Mouse (Mus musculus) erythroblast, embryonic 14.5 days (primary cell): ENCODE measurements around the gene Xrcc6. TPM values are rescaled to one million over a fixed set of nuclear protein-coding genes. Genes with fewer than 3 reads are reported as not detected.
A peak's percentile ranks its signal among the peaks of the same experiment; 100 is the strongest.
"Not testable (repeated sequence)": the region's sequence is repeated elsewhere in the genome, so short reads cannot be mapped to it uniquely, and the experiment has no call there.

Experiments
- H3K27me3 ChIP-seq: 2 replicates; pipeline ENCODE4 v1.6.1; 2012; ENCODE audit warnings: inconsistent platforms; ENCODE audit not compliant: control insufficient read depth
- H3K36me3 ChIP-seq: 2 replicates; pipeline ENCODE4 v1.6.1; 2012; ENCODE audit warnings: mild to moderate bottlenecking, inconsistent platforms; ENCODE audit not compliant: control insufficient read depth
- H3K4me1 ChIP-seq: 2 replicates; pipeline ENCODE4 v1.6.1; 2012; ENCODE audit warnings: inconsistent platforms; ENCODE audit not compliant: control insufficient read depth
- H3K4me3 ChIP-seq: replicated peaks from 2 replicates; pipeline ENCODE3; 2012; ENCODE audit warnings: moderate library complexity, mild to moderate bottlenecking, inconsistent platforms
- H3K9me3 ChIP-seq: 2 replicates; pipeline ENCODE4 v1.6.1; 2012; ENCODE audit warnings: low read length, inconsistent platforms, mixed read lengths; ENCODE audit not compliant: control insufficient read depth
- GATA1 ChIP-seq: IDR thresholded peaks from 2 replicates; pipeline ENCODE4 v1.6.1; 2012; ENCODE audit warnings: low read length, inconsistent platforms, mixed read lengths
- TAL1 ChIP-seq: IDR thresholded peaks from 3 replicates; pipeline ENCODE4 v1.6.1; 2012; ENCODE audit warnings: low read length, inconsistent platforms, mixed read lengths
- polyA plus RNA-seq: library from polyadenylated mRNA; stranded (reverse); fragments of >175 nt; gene quantifications from 2 replicates; pipeline ENCODE4 v1.2.3, GENCODE M21; 2012

Xrcc6 gene
- polyA plus RNA-seq, 1 experiment, result 1.2 TPM

DNA sequence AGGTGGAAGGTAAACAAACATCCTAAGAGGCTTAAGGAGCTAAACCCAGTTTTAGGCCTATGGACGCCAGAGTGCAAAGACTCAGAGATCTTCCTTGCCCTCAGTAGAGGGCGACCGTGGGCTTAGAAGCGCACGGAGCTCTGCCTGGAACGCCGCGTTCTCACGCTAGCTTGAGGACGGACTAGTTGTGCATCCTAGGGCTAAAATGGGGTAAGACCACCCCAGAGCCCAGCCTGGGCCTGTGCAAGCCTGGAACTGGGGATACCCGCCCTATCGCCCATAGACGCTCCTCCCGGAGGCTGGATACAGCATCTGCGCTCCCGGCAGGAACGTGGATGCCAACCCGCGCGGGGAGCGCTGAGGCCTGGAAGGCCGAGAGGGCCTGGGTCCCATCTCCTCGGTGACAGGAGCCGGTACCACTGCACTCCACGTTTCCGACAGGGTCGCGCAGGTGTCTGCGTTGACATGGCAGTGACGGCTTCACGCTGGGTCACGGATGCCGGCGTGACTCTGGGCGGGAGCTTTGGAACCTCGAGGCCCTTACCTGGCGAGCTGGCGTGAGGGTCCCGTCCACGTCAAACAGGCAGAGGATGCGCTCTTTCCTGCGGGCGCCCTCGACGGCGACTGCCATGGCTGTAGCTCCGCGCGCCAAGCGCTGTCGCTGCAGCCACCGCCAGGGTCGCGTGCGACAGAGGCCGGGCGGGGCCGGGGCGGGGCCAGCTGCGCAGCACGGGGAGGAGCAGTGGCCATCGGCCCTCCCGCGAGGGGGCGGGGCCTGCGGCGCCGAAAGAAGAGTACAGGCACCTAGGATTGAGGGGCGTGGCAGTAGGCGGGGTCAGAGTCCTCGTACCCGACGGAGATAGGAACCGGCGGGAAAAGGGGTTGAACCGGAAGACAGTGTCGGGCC lies 27.2 kb upstream of the Xrcc6 start, which contains the start of gene Pmm1:
Pmm1 (minus strand) TSS at position 760 of the 907 bp plus-strand sequence.
- no peaks in the 10 kb centered on the region for H3K27me3 ChIP-seq
- H3K4me3 ChIP-seq, result peak within 1 kb of the TSS; percentile 80
- no peaks in the 10 kb centered on the region for H3K9me3 ChIP-seq
- TF ChIP-seq TAL1 (no peak), GATA1 (no peak)
- H3K4me1 ChIP-seq, result peaks cover 37% of the 10 kb centered on the region
- peaks cover 23% of the 10 kb centered on the region for H3K36me3 ChIP-seq

GRCm38 (mm10) chr15:81961078-81961451 lies 26.6 kb upstream of the Xrcc6 start:
- Histone ChIP-seq H3K27me3 (no peaks in the 10 kb centered on the region), H3K36me3 (peaks cover 17% of the 10 kb centered on the region), H3K9me3 (no peaks in the 10 kb centered on the region), H3K4me3 (peak overlapping the region; percentile 80), H3K4me1 (peaks cover 37% of the 10 kb centered on the region)
- TF ChIP-seq GATA1 (no peak), TAL1 (no peak)

DNA sequence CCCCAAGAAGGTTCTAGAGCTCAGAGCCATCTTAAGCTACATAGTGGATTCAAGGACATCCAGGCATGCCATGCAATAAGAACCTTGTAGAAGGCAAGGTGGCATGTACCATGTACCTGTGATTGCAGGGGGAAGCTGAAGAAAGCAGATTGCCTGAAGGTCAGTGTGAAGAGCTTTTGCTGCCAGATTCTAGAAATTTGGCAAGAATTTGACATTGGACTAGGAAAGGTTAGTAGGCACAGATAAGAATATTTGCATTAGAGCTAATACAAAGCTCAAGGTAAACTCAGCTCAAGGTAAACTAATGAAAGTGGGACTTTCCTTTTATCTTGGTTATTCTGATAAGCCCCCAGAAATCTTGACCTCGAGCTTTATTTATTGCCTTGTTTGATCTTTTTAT lies 23.4 kb upstream of the Xrcc6 start:
- Histone ChIP-seq H3K9me3 (no peaks in the 10 kb centered on the region), H3K27me3 (no peaks in the 10 kb centered on the region; the same call in 1 of the 2 replicates), H3K4me3 (no peak overlapping the region), H3K4me1 (peaks cover 35% of the 10 kb centered on the region), H3K36me3 (no peaks in the 10 kb centered on the region)
- TF ChIP-seq TAL1 (no peak), GATA1 (no peak)

DNA sequence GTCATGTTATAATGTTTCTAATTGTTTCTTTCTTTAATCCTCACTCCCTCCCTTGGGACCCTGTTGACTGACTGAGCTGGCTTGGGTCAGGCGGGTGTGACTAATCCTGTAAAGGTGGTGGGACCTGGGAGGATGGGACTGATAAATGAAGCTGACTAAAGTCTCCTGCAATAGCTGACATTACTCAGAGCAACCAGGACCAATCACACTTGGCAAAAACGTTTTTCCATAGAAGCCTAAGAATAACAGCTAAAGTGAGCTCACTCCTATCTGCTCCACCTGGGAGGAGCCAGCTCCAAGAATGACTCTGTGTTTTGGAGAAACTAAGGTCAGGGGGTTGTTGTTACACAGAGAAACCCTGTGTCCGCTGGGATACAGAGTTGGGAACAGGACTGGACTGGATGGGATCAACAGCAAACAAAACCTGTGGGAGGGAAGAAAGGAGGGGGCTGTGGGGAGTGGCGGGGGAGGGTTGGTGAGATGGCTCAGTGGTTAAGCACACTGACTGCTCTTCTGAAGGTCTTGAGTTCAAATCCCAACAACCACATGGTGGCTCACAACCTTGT lies 22.6 kb upstream of the Xrcc6 start:
- peaks cover 35% of the 10 kb centered on the region for H3K4me1 ChIP-seq
- no peaks in the 10 kb centered on the region; the same call in 1 of the 2 replicates for H3K27me3 ChIP-seq
- H3K36me3 ChIP-seq, result no peaks in the 10 kb centered on the region
- no peaks in the 10 kb centered on the region for H3K9me3 ChIP-seq
- no peak overlapping the region for H3K4me3 ChIP-seq
- TF ChIP-seq TAL1 (no peak), GATA1 (no peak)

GRCm38 (mm10) chr15:81966062-81966829 lies 21.4 kb upstream of the Xrcc6 start:
- Histone ChIP-seq H3K27me3 (no peaks in the 10 kb centered on the region; the same call in 1 of the 2 replicates), H3K4me3 (no peak overlapping the region), H3K36me3 (no peaks in the 10 kb centered on the region), H3K9me3 (no peaks in the 10 kb centered on the region), H3K4me1 (peaks cover 26% of the 10 kb centered on the region)
- TF ChIP-seq TAL1, result no peak
- TF ChIP-seq GATA1, result no peak

- TF ChIP-seq GATA1 (no peak), TAL1 (no peak)
Observed at GRCm38 (mm10) chr15:81967821-81968220, 19.8 kb upstream of the Xrcc6 start.

DNA sequence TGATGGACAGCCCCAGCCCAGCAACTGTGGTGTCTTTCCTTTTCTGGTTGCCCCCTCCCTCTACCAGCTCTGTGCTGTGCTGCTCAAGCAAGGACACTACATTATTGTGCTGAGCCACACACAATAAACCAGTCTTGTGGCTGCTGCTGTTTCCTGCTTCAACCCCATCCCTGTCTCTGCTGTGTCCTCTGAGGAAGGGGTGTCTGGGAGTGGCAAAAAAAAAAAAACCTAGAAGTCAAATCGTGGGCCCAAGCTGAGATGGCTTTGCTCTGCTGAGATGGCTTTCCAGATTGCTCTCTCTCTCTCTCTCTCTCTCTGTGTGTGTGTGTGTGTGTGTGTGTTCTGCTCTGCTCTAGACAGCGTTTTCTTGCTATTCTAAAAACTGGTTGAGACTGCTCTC lies 19.2 kb upstream of the Xrcc6 start:
- H3K27me3 ChIP-seq, result no peaks in the 10 kb centered on the region; the same call in 1 of the 2 replicates
- H3K9me3 ChIP-seq, result 0 out of 2 replicates have a peak, but pooled peaks cover 3% of the 10 kb centered on the region
- no peaks in the 10 kb centered on the region for H3K36me3 ChIP-seq
- H3K4me1 ChIP-seq, result peaks cover 22% of the 10 kb centered on the region
- H3K4me3 ChIP-seq, result no peak overlapping the region
- TF ChIP-seq GATA1 (no peak), TAL1 (no peak)

More at GRCm38 (mm10) chr15:81967821-81968220, 19.8 kb upstream of the Xrcc6 start:
- peaks cover 22% of the 10 kb centered on the region for H3K4me1 ChIP-seq
- H3K4me3 ChIP-seq, result no peak overlapping the region
- no peaks in the 10 kb centered on the region for H3K36me3 ChIP-seq
- H3K27me3 ChIP-seq, result no peaks in the 10 kb centered on the region; the same call in 1 of the 2 replicates
- H3K9me3 ChIP-seq, result 0 out of 2 replicates have a peak, but pooled peaks cover 3% of the 10 kb centered on the region

DNA sequence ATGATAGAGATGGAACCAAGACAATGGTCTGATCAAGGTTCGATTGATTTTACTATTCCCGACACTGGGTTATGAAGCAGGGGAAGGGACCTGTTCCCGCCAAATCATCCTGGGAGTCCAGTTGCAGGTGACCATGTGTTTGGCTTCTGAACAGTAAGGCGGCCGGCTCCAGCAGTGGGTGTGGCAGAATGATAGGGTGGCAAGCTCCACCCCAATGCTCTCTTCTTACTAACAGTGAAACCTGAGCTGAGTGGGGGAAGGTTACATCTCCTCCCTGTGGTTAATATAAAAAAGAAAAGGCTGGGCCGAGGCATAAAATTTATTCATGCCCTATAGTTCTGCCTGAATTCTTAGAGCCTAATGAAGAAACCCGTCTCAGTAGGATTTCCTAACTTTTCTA lies 18.5 kb upstream of the Xrcc6 start:
- no peaks in the 10 kb centered on the region for H3K36me3 ChIP-seq
- peaks cover 22% of the 10 kb centered on the region for H3K4me1 ChIP-seq
- no peaks in the 10 kb centered on the region; the same call in 1 of the 2 replicates for H3K27me3 ChIP-seq
- H3K9me3 ChIP-seq, result 0 out of 2 replicates have a peak, but pooled peaks cover 3% of the 10 kb centered on the region
- H3K4me3 ChIP-seq, result no peak overlapping the region
- TF ChIP-seq TAL1, result no peak
- no peak for TF ChIP-seq GATA1

DNA sequence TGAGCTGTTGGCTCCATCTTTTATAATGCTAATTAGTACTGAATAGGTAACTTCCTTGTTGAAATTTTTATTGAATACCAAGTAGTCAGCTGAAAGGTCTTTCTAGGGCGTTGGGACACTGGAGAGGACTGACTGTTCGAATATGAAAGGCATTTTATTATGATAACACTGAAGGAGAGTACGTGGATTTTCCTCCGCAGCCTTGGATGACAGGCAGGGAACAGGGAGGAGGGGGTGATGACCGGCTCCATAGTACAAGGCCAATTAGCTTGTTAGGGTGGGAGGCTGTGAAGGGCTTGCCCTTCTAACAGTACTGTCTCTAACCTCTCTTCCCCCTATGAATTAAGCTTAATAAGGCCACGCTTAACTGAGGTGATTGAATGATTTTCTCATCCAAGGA lies 18.0 kb upstream of the Xrcc6 start:
- not testable (repeated sequence) for H3K27me3 ChIP-seq, H3K9me3 ChIP-seq, H3K4me3 ChIP-seq, H3K36me3 ChIP-seq
- peaks cover 22% of the 10 kb centered on the region for H3K4me1 ChIP-seq

GRCm38 (mm10) chr15:81970498-81970897 lies 17.1 kb upstream of the Xrcc6 start:
- H3K27me3 ChIP-seq, H3K9me3 ChIP-seq, H3K4me3 ChIP-seq, H3K36me3 ChIP-seq: not testable (repeated sequence)
- H3K4me1 ChIP-seq, result peaks cover 18% of the 10 kb centered on the region

DNA sequence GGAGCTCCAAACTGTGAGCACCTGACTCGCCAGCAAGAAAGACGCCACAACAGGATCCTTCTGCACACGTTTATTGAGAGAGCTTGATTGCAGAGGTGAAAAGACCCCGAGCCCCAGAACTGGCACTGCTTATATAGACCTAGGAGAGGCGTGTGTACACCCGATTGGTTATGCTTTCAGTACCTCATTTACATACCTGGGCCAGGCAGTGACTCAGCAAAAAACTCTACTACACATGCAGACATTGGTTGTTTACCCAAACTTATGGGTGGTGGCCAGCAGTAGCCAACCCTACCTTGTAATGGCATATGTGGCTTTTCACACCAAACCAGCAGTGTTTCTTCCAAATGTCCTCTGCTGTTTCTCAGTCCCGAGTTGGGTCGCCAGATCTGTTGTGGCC lies 12.5 kb upstream of the Xrcc6 start:
- not testable (repeated sequence) for H3K36me3 ChIP-seq, H3K9me3 ChIP-seq, H3K4me3 ChIP-seq, H3K4me1 ChIP-seq, H3K27me3 ChIP-seq
